Mouse (Mus musculus): ENCODE results near the gene Srf.

DNA sequence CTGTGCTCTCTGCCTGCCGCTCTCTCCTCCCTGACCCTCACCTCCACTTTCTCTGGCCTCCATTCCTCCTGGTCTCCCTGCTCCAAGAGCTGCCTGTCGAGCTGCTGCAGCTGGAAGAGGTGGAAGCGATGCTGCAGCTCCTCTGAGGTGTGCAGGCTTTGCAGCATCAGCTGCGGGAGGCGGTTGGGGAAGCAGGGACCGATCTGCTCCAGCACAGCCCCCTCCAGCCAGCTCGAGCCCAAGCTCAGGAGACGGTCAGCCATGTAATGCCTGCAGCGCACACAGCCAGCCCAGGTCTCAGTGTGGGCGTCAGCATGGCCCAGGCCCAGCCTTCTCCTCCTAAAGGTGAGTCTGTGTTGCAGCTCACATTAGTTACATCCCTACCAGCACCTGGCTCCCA, 36.0 kb downstream of the Srf start:
- no peak for TF ChIP-seq TCF12 (IDR thresholded peaks at IDR 0.05; ENCODE audit: insufficient read depth, poor library complexity, severe bottlenecking)
- TF ChIP-seq POLR2A (IDR thresholded peaks at IDR 0.05; ENCODE audit: insufficient read length, low read depth) = no peak
- TF ChIP-seq REST (IDR thresholded peaks at IDR 0.05; ENCODE audit: insufficient read depth, insufficient read length) = no peak
- no peak for TF ChIP-seq E2F4 (IDR thresholded peaks at IDR 0.05; ENCODE audit: insufficient read depth)
- no peak for TF ChIP-seq MYOG (IDR thresholded peaks at IDR 0.05; ENCODE audit: control insufficient read depth in 1 of 3, insufficient read depth in 1 of 3, insufficient read length in 2 of 3, low read depth in 2 of 3)
- TF ChIP-seq USF1 (IDR thresholded peaks at IDR 0.05; ENCODE audit: low read depth) = no peak
- TF ChIP-seq MAX (IDR thresholded peaks at IDR 0.05; ENCODE audit: low read depth) = no peak
